Mouse (Mus musculus) gastrocnemius, postnatal 10 days (tissue): Measurements from ENCODE around the gene Pde4b. TPM values are rescaled to one million over a fixed set of nuclear protein-coding genes. Genes with fewer than 3 reads are reported as not detected.

Experiments used
- DNase-seq: peaks from one replicate; pipeline ENCODE4 v3.0.0; 2021; ENCODE audit warnings: mixed read lengths
- total RNA-seq, 2 experiments: library from RNA; stranded (reverse); gene quantifications; 2 replicates each; pipeline ENCODE4 v1.2.3; 2021

Gene Pde4b
- total RNA-seq, 2 experiments from 2014 or later, result 44.7 to 61.4 TPM

DNA sequence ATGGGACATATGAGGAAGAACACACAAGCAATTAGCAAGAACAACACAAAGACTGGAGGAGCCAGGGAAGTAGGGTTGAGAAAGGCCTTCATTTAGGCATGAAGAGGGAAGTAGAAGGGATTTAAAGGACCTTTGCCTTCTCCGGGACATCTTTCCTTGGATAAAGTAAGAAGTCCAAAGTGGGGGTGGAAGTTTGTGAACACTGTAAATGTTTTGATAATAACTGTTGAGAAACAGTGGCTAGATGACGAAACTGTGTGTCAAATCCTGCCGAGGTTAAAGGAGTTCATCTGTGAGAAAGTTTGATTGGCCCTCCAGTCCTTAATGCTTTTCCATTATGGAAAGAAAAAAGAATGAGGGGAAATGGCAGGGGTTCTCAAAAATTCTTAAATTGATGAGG lies 455.6 kb downstream of the Pde4b start:
- DNase-seq, result no peak

DNA sequence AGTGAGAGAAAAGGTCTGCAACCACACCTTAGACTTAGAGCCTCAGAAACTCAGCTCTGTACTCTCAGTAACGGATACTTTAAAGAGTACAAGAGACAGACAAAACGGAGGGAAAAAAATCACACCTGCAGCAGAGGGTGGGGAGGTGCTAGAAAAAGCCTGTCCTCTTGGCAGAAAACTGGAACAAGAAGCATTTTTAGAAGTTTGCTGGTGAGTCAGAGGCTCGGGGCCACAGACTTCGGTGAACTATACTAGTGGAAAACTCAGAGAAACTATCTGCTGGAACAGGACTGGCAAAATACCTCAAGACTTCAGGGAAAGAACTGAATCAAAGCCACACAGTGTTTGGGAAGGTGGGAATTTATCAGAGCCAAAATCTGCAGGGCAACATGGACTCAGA lies 457.9 kb downstream of the Pde4b start:
- no peak for DNase-seq

- DNase-seq, result no peak
Measured at GRCm38 (mm10) chr4:102555566-102555965, 468.2 kb downstream of the Pde4b start.

- DNase-seq, result no peak
Measured at GRCm38 (mm10) chr4:102557006-102557405, 469.7 kb downstream of the Pde4b start.

DNA sequence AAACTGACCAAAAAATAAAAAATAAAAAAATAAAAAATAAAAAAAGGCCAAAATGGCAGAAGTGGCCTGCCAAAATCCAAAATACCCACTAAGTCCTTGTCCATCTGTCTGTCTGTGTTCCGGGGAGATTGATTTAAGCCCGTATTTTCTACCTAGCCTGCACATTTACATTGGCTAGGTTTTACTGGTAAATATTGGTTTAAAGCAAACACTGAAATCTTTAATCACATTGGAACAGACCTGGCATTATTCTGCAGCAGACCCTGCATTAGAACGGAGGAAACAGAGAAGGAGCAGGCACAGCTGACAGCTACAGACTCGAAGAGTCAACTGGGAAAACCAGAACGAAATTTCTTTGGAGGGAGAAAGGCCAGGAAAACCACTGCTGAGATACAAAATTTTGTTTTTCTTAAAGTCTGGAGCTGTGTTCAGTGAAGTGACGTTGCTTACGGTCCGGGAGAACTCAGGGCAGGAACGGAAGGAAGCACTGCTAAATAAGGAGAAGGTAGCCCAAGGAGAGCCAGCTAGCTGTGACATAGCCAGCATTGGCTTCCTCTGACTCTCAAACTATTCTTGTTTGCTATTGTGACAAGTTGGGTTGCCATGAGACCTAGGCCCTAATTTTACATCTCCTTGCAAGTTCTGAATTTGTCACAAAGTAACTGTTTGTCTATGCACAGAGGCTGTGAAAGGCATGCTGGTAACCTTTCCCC lies 470.3 kb downstream of the Pde4b start:
- DNase-seq, result no peak

GRCm38 (mm10) chr4:102558328-102558727 lies 471.0 kb downstream of the Pde4b start:
- DNase-seq, result no peak

- no peak for DNase-seq
Measured at GRCm38 (mm10) chr4:102560676-102561280, 473.4 kb downstream of the Pde4b start.

- DNase-seq, result no peak
Measured at GRCm38 (mm10) chr4:102563273-102563855, 476.0 kb downstream of the Pde4b start.

GRCm38 (mm10) chr4:102564286-102564685 lies 476.9 kb downstream of the Pde4b start:
- DNase-seq, result no peak

GRCm38 (mm10) chr4:102566421-102566820 lies 479.1 kb downstream of the Pde4b start:
- no peak for DNase-seq

- DNase-seq, result no peak
Measured at GRCm38 (mm10) chr4:102567111-102567510, 479.8 kb downstream of the Pde4b start.

- no peak for DNase-seq
Measured at GRCm38 (mm10) chr4:102567676-102568254, 480.4 kb downstream of the Pde4b start.

DNA sequence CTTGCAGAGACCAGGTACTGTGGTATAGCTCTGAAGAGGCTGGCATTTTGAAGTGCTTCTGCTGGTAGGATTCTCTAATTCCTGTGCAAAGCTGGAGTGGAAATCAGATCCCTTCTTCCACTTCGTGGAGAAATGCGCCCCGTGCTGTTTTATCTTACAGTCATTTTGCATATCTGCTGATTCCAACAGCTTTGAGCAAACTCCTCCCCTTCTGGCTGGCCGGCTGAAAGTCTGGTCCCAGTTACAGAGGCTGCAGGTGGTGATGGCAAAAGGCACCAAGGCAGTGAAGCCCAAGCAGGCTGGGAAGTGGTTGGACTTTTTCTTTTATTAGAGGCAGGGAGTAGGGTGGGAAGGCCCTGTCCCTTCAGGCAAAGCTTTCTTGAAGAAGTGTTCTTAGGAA lies 481.2 kb downstream of the Pde4b start:
- peak; percentile 69 for DNase-seq

DNA sequence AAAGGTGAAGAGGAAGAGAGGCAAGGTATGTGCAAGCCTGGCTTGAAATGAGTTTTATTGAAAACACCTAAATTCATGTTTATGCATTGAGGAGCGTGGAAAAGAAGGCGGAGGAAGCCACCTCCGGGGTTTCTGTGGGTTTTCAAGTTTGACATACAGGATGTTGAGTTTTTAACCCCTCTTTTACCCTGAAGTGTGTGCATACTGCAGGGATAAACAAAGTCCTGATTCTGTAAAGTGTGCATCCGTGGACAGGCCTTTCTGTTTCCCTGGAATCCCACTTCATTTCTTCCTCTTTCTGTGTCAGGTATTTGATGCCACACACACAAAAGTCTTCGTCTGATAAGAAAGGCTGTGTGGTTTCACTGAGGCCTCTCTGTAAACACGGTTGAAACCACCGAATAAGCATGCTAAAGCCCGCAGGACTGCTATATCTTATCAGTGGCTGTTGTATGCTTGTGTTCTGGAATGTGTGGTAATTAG lies 481.8 kb downstream of the Pde4b start:
- DNase-seq, result no peak

- DNase-seq, result peak; percentile 62
Measured at GRCm38 (mm10) chr4:102569950-102570765, 482.8 kb downstream of the Pde4b start.

- no peak for DNase-seq
Measured at GRCm38 (mm10) chr4:102570766-102571411, 483.5 kb downstream of the Pde4b start.

- no peak for DNase-seq
Measured at GRCm38 (mm10) chr4:102572031-102572430, 484.7 kb downstream of the Pde4b start.

- no peak for DNase-seq
Measured at GRCm38 (mm10) chr4:102572591-102572990, 485.2 kb downstream of the Pde4b start.

- DNase-seq, result no peak
Measured at GRCm38 (mm10) chr4:102573361-102573781, 486.0 kb downstream of the Pde4b start.

DNA sequence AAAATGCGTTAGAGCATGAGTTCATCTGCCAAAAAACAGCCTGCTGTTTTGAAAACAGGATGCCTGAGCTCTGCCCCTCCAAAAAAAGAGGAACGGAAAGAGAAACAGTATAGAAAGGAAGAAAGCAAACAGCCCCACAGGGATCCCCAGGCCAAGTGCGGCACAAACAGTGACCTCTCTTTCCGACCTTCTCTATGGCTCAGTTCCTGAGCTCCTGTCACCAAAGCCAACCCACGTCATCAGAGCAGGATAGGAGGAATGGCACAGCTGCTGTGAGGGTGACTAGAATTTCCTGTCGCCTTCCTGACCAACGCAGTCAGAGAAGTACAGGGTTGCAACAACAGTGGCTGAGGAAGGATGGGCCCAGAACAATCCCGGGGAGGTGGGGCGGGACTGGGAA lies 486.9 kb downstream of the Pde4b start:
- DNase-seq, result peak; percentile 58

- no peak for DNase-seq
Measured at GRCm38 (mm10) chr4:102574666-102575254, 487.4 kb downstream of the Pde4b start.
